Mouse (Mus musculus) olfactory bulb, adult 2 months (tissue): Measurements from ENCODE around the gene Dupd1.

Experiments
- CTCF ChIP-seq: fragments of 200-500 bp; IDR thresholded peaks from 2 replicates; pipeline ENCODE4 v1.5.1; 2012; ENCODE audit warnings: low read depth, mild to moderate bottlenecking, low read length, moderate library complexity; ENCODE audit not compliant: insufficient read depth
- POLR2A ChIP-seq: fragments of 200-500 bp; IDR thresholded peaks from 2 replicates; pipeline ENCODE4 v1.6.1; 2012; ENCODE audit warnings: mild to moderate bottlenecking, low read depth, low read length, moderate library complexity; ENCODE audit not compliant: insufficient read depth

GRCm38 (mm10) chr14:21747436-21748141 is 33.2 kb upstream of the Dupd1 start:
- TF ChIP-seq POLR2A = no peak
- no peak for TF ChIP-seq CTCF
